Mouse (Mus musculus): ENCODE measurements around the gene Il18. TPM values are rescaled to one million over a fixed set of nuclear protein-coding genes. Genes with fewer than 3 reads are reported as not detected.

The Il18 gene
- total RNA-seq (2022): 1 to 10 TPM in 3 of 4 experiments, under 1 TPM in 1; 0.63 to 2.0 (median 1.6) TPM

GRCm38 (mm10) chr9:50554241-50555093, at the start of gene Il18:
Gene Il18 (plus strand): TSS chr9:50554827.
- no peak for DNase-seq (ENCODE audit: low spot score in 2 of 2)

GRCm38 (mm10) chr9:50505405-50505804, 49.2 kb upstream of the Il18 start:
- DNase-seq (ENCODE audit: low spot score in 2 of 2): no peak

GRCm38 (mm10) chr9:50507570-50507969, 47.1 kb upstream of the Il18 start:
- DNase-seq (ENCODE audit: low spot score in 2 of 2): no peak

- no peak for DNase-seq (ENCODE audit: low spot score in 2 of 2)
Measured at GRCm38 (mm10) chr9:50515462-50515861, 39.2 kb upstream of the Il18 start.

GRCm38 (mm10) chr9:50518781-50519180, 35.8 kb upstream of the Il18 start:
- no peak for DNase-seq (ENCODE audit: low spot score in 2 of 2)

- DNase-seq (ENCODE audit: low spot score in 2 of 2): no peak
Measured at GRCm38 (mm10) chr9:50520748-50521147, 33.9 kb upstream of the Il18 start.

- DNase-seq (ENCODE audit: low spot score in 2 of 2): no peak
Measured at GRCm38 (mm10) chr9:50521562-50521961, 33.1 kb upstream of the Il18 start.

GRCm38 (mm10) chr9:50522574-50522973, 32.1 kb upstream of the Il18 start:
- DNase-seq (ENCODE audit: low spot score in 2 of 2): no peak

GRCm38 (mm10) chr9:50524936-50525335, 29.7 kb upstream of the Il18 start:
- no peak for DNase-seq (ENCODE audit: low spot score in 2 of 2)

GRCm38 (mm10) chr9:50525585-50525984, 29.0 kb upstream of the Il18 start:
- no peak for DNase-seq (ENCODE audit: low spot score in 2 of 2)

- DNase-seq (ENCODE audit: low spot score in 2 of 2): no peak
Measured at GRCm38 (mm10) chr9:50527860-50528259, 26.8 kb upstream of the Il18 start.

- peak; percentile 93 to 95 for DNase-seq (ENCODE audit: low spot score in 2 of 2)
Measured at GRCm38 (mm10) chr9:50528293-50528892, 26.2 kb upstream of the Il18 start, which contains the start of gene Pts. Gene Pts (minus strand): TSS chr9:50528724.

GRCm38 (mm10) chr9:50530890-50531289, 23.7 kb upstream of the Il18 start:
- DNase-seq (ENCODE audit: low spot score in 2 of 2): no peak

- DNase-seq (ENCODE audit: low spot score in 2 of 2): no peak
Measured at GRCm38 (mm10) chr9:50533328-50533727, 21.3 kb upstream of the Il18 start.

- DNase-seq (ENCODE audit: low spot score in 2 of 2): no peak
Measured at GRCm38 (mm10) chr9:50533791-50534190, 20.8 kb upstream of the Il18 start.

GRCm38 (mm10) chr9:50535930-50536329, 18.7 kb upstream of the Il18 start:
- no peak for DNase-seq (ENCODE audit: low spot score in 2 of 2)

GRCm38 (mm10) chr9:50536603-50537135, 18.0 kb upstream of the Il18 start:
- DNase-seq (ENCODE audit: low spot score in 2 of 2): no peak

- no peak for DNase-seq (ENCODE audit: low spot score in 2 of 2)
Measured at GRCm38 (mm10) chr9:50537295-50537694, 17.3 kb upstream of the Il18 start.

GRCm38 (mm10) chr9:50540170-50540569, 14.5 kb upstream of the Il18 start:
- no peak for DNase-seq (ENCODE audit: low spot score in 2 of 2)

- DNase-seq (ENCODE audit: low spot score in 2 of 2): no peak
Measured at GRCm38 (mm10) chr9:50542401-50542800, 12.2 kb upstream of the Il18 start.

- no peak for DNase-seq (ENCODE audit: low spot score in 2 of 2)
Measured at GRCm38 (mm10) chr9:50547859-50548478, 6.7 kb upstream of the Il18 start.

- no peak for DNase-seq (ENCODE audit: low spot score in 2 of 2)
Measured at GRCm38 (mm10) chr9:50548936-50549335, 5.7 kb upstream of the Il18 start.

Data from gastrocnemius, adult 8-10 months (tissue).